ENCODE assay signal across 19 mouse cellular contexts in the genomic region with DNA sequence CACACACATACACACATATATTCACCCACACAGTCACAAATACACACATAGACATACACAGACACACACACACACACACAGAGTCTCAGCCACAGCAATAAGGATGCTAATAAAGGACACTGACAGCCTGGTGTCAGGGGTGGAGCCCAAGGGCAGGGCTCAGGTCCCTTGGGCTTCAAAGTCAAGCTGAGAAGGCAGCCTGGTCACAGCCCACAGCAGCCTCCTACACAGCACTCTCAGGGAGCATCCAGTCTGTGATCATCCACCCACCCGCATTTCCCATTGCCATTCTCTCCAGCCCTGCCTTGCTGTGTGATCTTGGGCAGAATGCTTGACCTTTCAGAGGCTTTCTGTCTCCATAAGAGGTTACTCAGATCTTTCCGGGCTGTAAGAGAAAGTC. TPM values are rescaled to one million over a fixed set of nuclear protein-coding genes. Genes with fewer than 3 reads are reported as not detected.
DNase-seq lines count a peak whose midpoint lies in the region; ATAC-seq lines count a peak whose summit lies in the region.
"Had no signal": no experiment of that assay in that cellular context is flagged by ENCODE, and none has a peak within 500 bp of the region (broad histone marks: within the 10 kb centered on the region; RNA-seq: fewer than 3 reads in every experiment).

No protein-coding gene starts in this region.

- H3K27ac ChIP-seq in hindbrain, embryonic 11.5 days (ENCODE audit: low read depth, low read length), result no peak overlapping the region
- H3K27ac ChIP-seq in hindbrain, embryonic 16.5 days (ENCODE audit: low read depth, low read length), result no peak overlapping the region
- H3K27ac ChIP-seq in hindbrain, embryonic 13.5 days, result no peak overlapping the region
- H3K27ac ChIP-seq: forebrain, embryonic 12.5 days; heart, embryonic 10.5 days; intestine, embryonic 15.5 days; liver, embryonic 15.5 days had no signal

- H3K9ac ChIP-seq in hindbrain, embryonic 11.5 days (ENCODE audit: low read depth, low read length), result no peak overlapping the region
- H3K9ac ChIP-seq in hindbrain, embryonic 16.5 days (ENCODE audit: low read depth, low read length), result no peak overlapping the region
- peak overlapping the region; percentile 68; the same call in 1 of the 2 replicates for H3K9ac ChIP-seq in hindbrain, embryonic 13.5 days
- H3K9ac ChIP-seq: intestine, embryonic 15.5 days; liver, embryonic 15.5 days had no signal

- H3K4me3 ChIP-seq in hindbrain, embryonic 11.5 days (ENCODE audit: low read depth, low read length), result no peak overlapping the region
- H3K4me3 ChIP-seq in hindbrain, embryonic 16.5 days (ENCODE audit: low read length), result no peak overlapping the region
- H3K4me3 ChIP-seq in hindbrain, embryonic 13.5 days, result no peak overlapping the region
- H3K4me3 ChIP-seq: forebrain, embryonic 12.5 days; heart, embryonic 10.5 days; intestine, embryonic 15.5 days; liver, embryonic 15.5 days had no signal

- WGBS in hindbrain, embryonic 11.5 days, result 89% methylated on average over 2 of the region's 2 CpGs
- 61% methylated on average over 2 of the region's 2 CpGs for WGBS in hindbrain, embryonic 16.5 days
- WGBS in hindbrain, embryonic 13.5 days, result 81% methylated on average over 2 of the region's 2 CpGs

- no peaks in the 10 kb centered on the region; the same call in 1 of the 2 replicates for H3K4me1 ChIP-seq in hindbrain, embryonic 11.5 days (replicated peaks; ENCODE audit: control insufficient read depth, insufficient read depth, low read length)
- H3K4me1 ChIP-seq in hindbrain, embryonic 16.5 days (ENCODE audit: control insufficient read depth, insufficient read depth, low read depth, low read length), result peaks cover 3% of the 10 kb centered on the region
- peaks cover 58% of the 10 kb centered on the region for H3K4me1 ChIP-seq in hindbrain, embryonic 13.5 days (replicated peaks)

- no peak for ATAC-seq in hindbrain, embryonic 11.5 days (ENCODE audit: low FRiP score)
- no peak for ATAC-seq in hindbrain, embryonic 16.5 days
- no peak for ATAC-seq in hindbrain, embryonic 13.5 days (ENCODE audit: low FRiP score)
- ATAC-seq: intestine, embryonic 15.5 days had no signal

- peak; percentile 33 for DNase-seq in hindbrain, embryonic 11.5 days (ENCODE audit: low spot score)
- peak; percentile 13 for DNase-seq in lung, postnatal 36 days
- DNase-seq in lung, postnatal 25 days (ENCODE audit: low spot score), result no peak
- peak; percentile 49 to 51 for DNase-seq in B cell, adult 2 months
- no peak for DNase-seq in T-cell, adult 2 months (ENCODE audit: low spot score)
- DNase-seq in ovary, postnatal 36 days (ENCODE audit: low spot score), result no peak
- DNase-seq: adrenal gland, adult 8-10 months; cerebellum, adult 11-12 months; cerebellum, postnatal 36 days; gastrocnemius, postnatal 36 days; kidney, postnatal 14 days; layer of hippocampus, adult 9-11 months; retina, postnatal 1 day had no signal

- H3K9me3 ChIP-seq in hindbrain, embryonic 11.5 days (ENCODE audit: control insufficient read depth, low read length), result no peaks in the 10 kb centered on the region
- no peaks in the 10 kb centered on the region for H3K9me3 ChIP-seq in hindbrain, embryonic 16.5 days (ENCODE audit: control insufficient read depth, low read length)
- no peaks in the 10 kb centered on the region for H3K9me3 ChIP-seq in hindbrain, embryonic 13.5 days
- H3K9me3 ChIP-seq: forebrain, embryonic 12.5 days; heart, embryonic 10.5 days; intestine, embryonic 15.5 days; liver, embryonic 15.5 days had no signal

- no peak overlapping the region for H3K4me2 ChIP-seq in hindbrain, embryonic 11.5 days (replicated peaks; ENCODE audit: low read depth, low read length)
- no peak overlapping the region for H3K4me2 ChIP-seq in hindbrain, embryonic 16.5 days (ENCODE audit: low read length)
- no peak overlapping the region for H3K4me2 ChIP-seq in hindbrain, embryonic 13.5 days
- H3K4me2 ChIP-seq: forebrain, embryonic 12.5 days; intestine, embryonic 15.5 days; liver, embryonic 15.5 days had no signal

- H3K27me3 ChIP-seq in hindbrain, embryonic 11.5 days (ENCODE audit: control insufficient read depth, insufficient read depth, low read length), result no peaks in the 10 kb centered on the region
- no peaks in the 10 kb centered on the region for H3K27me3 ChIP-seq in hindbrain, embryonic 16.5 days (replicated peaks; ENCODE audit: control insufficient read depth, insufficient read depth, low read length)
- H3K27me3 ChIP-seq in hindbrain, embryonic 13.5 days, result no peaks in the 10 kb centered on the region
- H3K27me3 ChIP-seq: forebrain, embryonic 12.5 days; intestine, embryonic 15.5 days; liver, embryonic 15.5 days had no signal

- H3K36me3 ChIP-seq in hindbrain, embryonic 11.5 days (ENCODE audit: control insufficient read depth, insufficient read depth, low read length), result no peaks in the 10 kb centered on the region; the same call in 1 of the 2 replicates
- no peaks in the 10 kb centered on the region for H3K36me3 ChIP-seq in hindbrain, embryonic 16.5 days (ENCODE audit: control insufficient read depth, insufficient read depth, low read length)
- peaks cover 22% of the 10 kb centered on the region for H3K36me3 ChIP-seq in hindbrain, embryonic 13.5 days
- H3K36me3 ChIP-seq: forebrain, embryonic 12.5 days; liver, embryonic 15.5 days had no signal

RNA-seq across cellular contexts. Expression of a gene that starts 6.1 kb away (rescaled TPM):
- 7.2 and 7.7 TPM in 2 replicates for polyA plus RNA-seq in hindbrain, embryonic 11.5 days (2014; fragmentation: Nextera tagmentation; extraction: Ambion mirVana)
- 10.5 and 11.1 TPM in 2 replicates for polyA plus RNA-seq in hindbrain, embryonic 16.5 days (2015; fragmentation: Nextera tagmentation; extraction: Ambion mirVana)
- 14.1 and 15.8 TPM in 2 replicates for polyA plus RNA-seq in hindbrain, embryonic 13.5 days (2015; fragmentation: Nextera tagmentation; extraction: Ambion mirVana)

RNA-seq across cellular contexts. Expression of a gene that starts 50.2 kb away (rescaled TPM):
- 0.28 and 1.6 TPM in 2 replicates for polyA plus RNA-seq in hindbrain, embryonic 11.5 days (2014; fragmentation: Nextera tagmentation; extraction: Ambion mirVana)
- polyA plus RNA-seq in hindbrain, embryonic 16.5 days (2015; fragmentation: Nextera tagmentation; extraction: Ambion mirVana), result 6.1 and 6.2 TPM in 2 replicates
- polyA plus RNA-seq in hindbrain, embryonic 13.5 days (2015; fragmentation: Nextera tagmentation; extraction: Ambion mirVana), result 2.0 TPM in 2 replicates

Comparison
In these comparisons a context has a peak if more than half of its experiments do, and no peak if none do; other contexts are left out.
1. DNase-seq: peak in hindbrain, embryonic 11.5 days (single experiment), lung, postnatal 36 days (single experiment) and B cell, adult 2 months (2 of 2); none in lung, postnatal 25 days (single experiment), T-cell, adult 2 months (single experiment) and ovary, postnatal 36 days (single experiment).